Mouse (Mus musculus) cerebellum, adult (tissue): ENCODE measurements around the gene Zic5.

Source experiments
- ATAC-seq: cut with Nextera tagmentation; 2 replicates; pipeline ENCODE4 v1.9.2; 2017; ENCODE audit warnings: mild to moderate bottlenecking, moderate library complexity, mixed read lengths; ENCODE audit not compliant: insufficient number of reproducible peaks, low FRiP score, low TSS enrichment

Gene Zic5

GRCm38 (mm10) chr14:122464763-122465741 lies at the start of gene Zic5:
Gene Zic5 (minus strand): TSS chr14:122465677.
- peak; percentile 69 for ATAC-seq

- no peak for ATAC-seq
Observed at GRCm38 (mm10) chr14:122513511-122514036, 48.1 kb upstream of the Zic5 start.

GRCm38 (mm10) chr14:122511519-122511918 lies 46.0 kb upstream of the Zic5 start:
- ATAC-seq: no peak

GRCm38 (mm10) chr14:122509058-122509457 lies 43.6 kb upstream of the Zic5 start:
- no peak for ATAC-seq

GRCm38 (mm10) chr14:122492015-122492414 lies 26.5 kb upstream of the Zic5 start:
- ATAC-seq: no peak

- ATAC-seq: no peak
Observed at GRCm38 (mm10) chr14:122491521-122491920, 26.0 kb upstream of the Zic5 start.

GRCm38 (mm10) chr14:122490441-122491328 lies 25.2 kb upstream of the Zic5 start, which contains the start of gene Gm10837:
Gene Gm10837 (plus strand): TSS chr14:122490586.
- ATAC-seq: peak; percentile 57; the same call in 1 of the 2 replicates

- ATAC-seq: no peak
Observed at GRCm38 (mm10) chr14:122489686-122490414, 24.4 kb upstream of the Zic5 start.

GRCm38 (mm10) chr14:122489041-122489440 lies 23.6 kb upstream of the Zic5 start:
- no peak for ATAC-seq

GRCm38 (mm10) chr14:122487366-122487765 lies 21.9 kb upstream of the Zic5 start:
- no peak for ATAC-seq

GRCm38 (mm10) chr14:122486611-122487010 lies 21.1 kb upstream of the Zic5 start:
- no peak for ATAC-seq

GRCm38 (mm10) chr14:122485635-122486181 lies 20.2 kb upstream of the Zic5 start:
- no peak for ATAC-seq

- 0 out of 2 replicates have a peak, but pooled peaks have one; percentile 15 for ATAC-seq
Observed at GRCm38 (mm10) chr14:122484844-122485551, 19.5 kb upstream of the Zic5 start.

- 0 out of 2 replicates have a peak, but pooled peaks have one; percentile 1 for ATAC-seq
Observed at GRCm38 (mm10) chr14:122484458-122484843, 19.0 kb upstream of the Zic5 start.

GRCm38 (mm10) chr14:122483556-122484421 lies 18.3 kb upstream of the Zic5 start:
- peak; percentile 75 for ATAC-seq

- no peak for ATAC-seq
Observed at GRCm38 (mm10) chr14:122483024-122483385, 17.5 kb upstream of the Zic5 start.

GRCm38 (mm10) chr14:122482081-122483023 lies 16.9 kb upstream of the Zic5 start:
- ATAC-seq: no peak
